Mouse (Mus musculus) olfactory bulb, adult 2 months (tissue): ENCODE results near the gene Suclg1. TPM values are rescaled to one million over a fixed set of nuclear protein-coding genes. Genes with fewer than 3 reads are reported as not detected.

ENCODE experiments used
- H3K27ac ChIP-seq: fragments of 200-500 bp; 2 replicates; pipeline ENCODE4 v1.5.1; 2012; ENCODE audit warnings: low read depth, low read length; ENCODE audit not compliant: insufficient read depth
- H3K4me1 ChIP-seq: fragments of 200-500 bp; 2 replicates; pipeline ENCODE4 v1.6.1; 2012; ENCODE audit warnings: low read length; ENCODE audit not compliant: control insufficient read depth, insufficient read depth
- H3K4me3 ChIP-seq: fragments of 200-500 bp; 2 replicates; pipeline ENCODE4 v1.5.1; 2012; ENCODE audit warnings: mild to moderate bottlenecking, low read depth, low read length, moderate library complexity; ENCODE audit not compliant: insufficient read depth
- CTCF ChIP-seq: fragments of 200-500 bp; IDR thresholded peaks from 2 replicates; pipeline ENCODE4 v1.5.1; 2012; ENCODE audit warnings: low read depth, mild to moderate bottlenecking, low read length, moderate library complexity; ENCODE audit not compliant: insufficient read depth
- POLR2A ChIP-seq: fragments of 200-500 bp; IDR thresholded peaks from 2 replicates; pipeline ENCODE4 v1.6.1; 2012; ENCODE audit warnings: mild to moderate bottlenecking, low read depth, low read length, moderate library complexity; ENCODE audit not compliant: insufficient read depth
- WGBS: fragments of 180-500 bp; shearing (Covaris S2); methylation state at CpG from one replicate; pipeline ENCODE4 v1.1.7; 2018; 5-methylcytosine and 5-hydroxymethylcytosine counted together
- polyA plus RNA-seq: library from polyadenylated mRNA; stranded (reverse); fragments of >200 nt; gene quantifications from 2 replicates; pipeline ENCODE4 v1.2.4, GENCODE M21; 2012; ENCODE audit warnings: low replicate concordance; ENCODE audit not compliant: missing spikeins, insufficient read depth, insufficient read length

Suclg1 gene
- polyA plus RNA-seq, 1 experiment: 604 TPM

DNA sequence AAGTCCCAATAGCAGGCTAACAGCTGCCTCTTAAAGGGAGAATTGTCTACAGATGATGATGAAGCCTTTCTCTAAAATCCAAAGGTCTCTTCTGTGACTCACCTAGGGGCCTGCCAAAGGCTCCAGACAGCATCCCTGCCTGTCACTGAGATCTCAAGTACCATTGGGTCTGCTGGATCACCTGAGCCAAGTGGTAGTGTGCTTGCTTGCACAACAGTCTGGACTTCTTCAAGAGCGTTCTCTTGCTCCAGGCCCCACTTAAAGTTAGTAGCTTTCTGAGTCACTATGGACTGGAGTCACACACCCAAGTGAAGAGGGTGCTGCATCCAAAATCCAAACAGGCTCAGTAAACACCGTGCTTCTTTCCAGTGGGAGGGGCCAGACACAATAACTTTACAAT, 1.4 kb upstream of the Suclg1 start:
- Histone ChIP-seq H3K4me1 (peaks cover 3% of the 10 kb centered on the region; the same call in 1 of the 2 replicates), H3K4me3 (no peak overlapping the region), H3K27ac (no peak overlapping the region)
- WGBS: 85% methylated on average over 2 of the region's 2 CpGs
- TF ChIP-seq CTCF (no peak), POLR2A (no peak)

DNA sequence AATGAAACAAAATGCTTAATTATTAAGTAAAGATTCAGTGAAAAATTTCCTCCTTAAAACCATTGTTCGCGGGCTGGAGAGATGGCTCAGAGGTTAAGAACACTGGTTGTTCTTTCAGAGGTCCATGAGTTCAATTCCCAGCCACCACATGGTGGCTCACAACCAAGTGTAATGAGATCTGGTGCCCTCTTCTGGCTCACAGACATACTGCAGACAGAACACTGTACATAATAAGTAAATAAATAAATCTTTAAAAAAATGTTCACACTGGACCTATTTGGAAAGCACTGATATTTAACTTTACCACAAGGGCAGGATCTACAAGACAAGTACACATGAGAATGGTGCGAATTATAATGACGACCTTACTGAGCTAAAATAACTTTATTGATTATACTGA, 730 bp upstream of the Suclg1 start:
- 38% methylated on average over 4 of the region's 4 CpGs for WGBS
- TF ChIP-seq POLR2A (no peak), CTCF (no peak)
- H3K27ac ChIP-seq: no peak overlapping the region
- H3K4me3 ChIP-seq: no peak overlapping the region
- peaks cover 3% of the 10 kb centered on the region; the same call in 1 of the 2 replicates for H3K4me1 ChIP-seq

DNA sequence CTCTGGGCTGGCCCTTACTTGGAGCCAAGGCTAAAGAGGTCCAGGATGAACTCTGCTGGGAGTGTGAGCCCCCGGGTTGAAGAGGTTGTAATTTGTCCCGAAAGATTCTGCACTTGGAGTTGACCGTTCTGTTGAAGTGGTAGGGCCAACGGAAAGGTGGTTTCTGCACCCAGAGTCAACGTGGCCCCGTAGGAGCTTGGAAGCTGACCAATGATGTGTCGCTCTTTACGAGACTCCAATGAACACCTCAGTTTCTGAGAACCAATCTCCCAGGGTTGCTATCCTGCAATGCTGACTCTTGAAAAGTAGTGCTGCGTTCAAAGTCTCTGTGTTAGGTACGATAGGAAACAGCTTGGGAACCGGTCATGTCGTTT, 854 bp downstream of the Suclg1 start:
- 2% methylated on average over 12 of the region's 12 CpGs for WGBS
- Histone ChIP-seq H3K27ac (no peak overlapping the region), H3K4me1 (peaks cover 6% of the 10 kb centered on the region), H3K4me3 (peak overlapping the region; percentile 65)
- TF ChIP-seq POLR2A (no peak), CTCF (no peak)

DNA sequence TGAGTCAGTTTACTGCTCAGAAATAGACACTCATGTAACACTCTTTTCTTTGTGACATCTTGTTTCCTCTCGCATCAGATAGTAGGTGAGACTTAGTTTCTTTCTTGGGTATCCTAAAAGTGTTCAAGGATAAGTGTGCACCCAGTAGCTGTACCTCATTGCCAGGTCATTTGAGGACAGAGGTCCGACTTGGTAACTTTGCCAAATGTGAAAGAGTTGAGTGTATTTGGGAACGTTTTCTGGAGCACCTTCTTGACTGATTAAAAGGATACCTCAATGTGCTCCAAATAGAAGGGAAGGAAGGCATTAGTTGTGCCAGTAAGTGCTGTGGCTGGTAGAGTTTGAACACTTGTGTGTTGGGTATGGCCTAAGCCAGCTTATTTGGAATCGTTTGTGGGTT, 1.7 kb downstream of the Suclg1 start:
- TF ChIP-seq POLR2A (no peak), CTCF (no peak)

DNA sequence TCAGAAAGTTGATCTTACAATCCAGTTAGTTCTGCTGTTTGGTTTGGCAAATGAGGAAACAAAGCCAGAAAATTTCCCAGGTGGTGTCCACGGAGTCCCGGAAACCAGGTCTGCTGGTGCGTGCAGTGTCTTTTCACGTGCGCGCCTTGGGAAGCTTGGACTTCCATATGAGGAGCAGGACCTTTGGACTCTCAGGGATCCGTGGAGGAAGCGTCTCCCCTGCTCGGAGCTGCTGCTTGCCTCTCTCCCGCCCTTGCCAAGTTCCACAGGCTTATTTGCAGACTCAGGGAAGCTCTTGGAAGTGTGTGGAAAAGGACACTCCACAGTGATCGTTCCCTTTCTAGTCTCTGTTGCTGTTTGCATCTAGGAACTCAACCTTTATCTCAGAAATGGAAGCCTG, 3.2 kb downstream of the Suclg1 start:
- H3K27ac ChIP-seq: no peak overlapping the region
- H3K4me3 ChIP-seq: no peak overlapping the region
- 83% methylated on average over 11 of the region's 11 CpGs for WGBS
- peaks cover 11% of the 10 kb centered on the region for H3K4me1 ChIP-seq
- TF ChIP-seq POLR2A: no peak
- TF ChIP-seq CTCF: no peak

More for the DNA sequence above, 1.7 kb downstream of the Suclg1 start:
- 61% methylated on average over 4 of the region's 4 CpGs for WGBS
- no peak overlapping the region for H3K27ac ChIP-seq
- H3K4me3 ChIP-seq: no peak overlapping the region
- H3K4me1 ChIP-seq: peaks cover 9% of the 10 kb centered on the region

DNA sequence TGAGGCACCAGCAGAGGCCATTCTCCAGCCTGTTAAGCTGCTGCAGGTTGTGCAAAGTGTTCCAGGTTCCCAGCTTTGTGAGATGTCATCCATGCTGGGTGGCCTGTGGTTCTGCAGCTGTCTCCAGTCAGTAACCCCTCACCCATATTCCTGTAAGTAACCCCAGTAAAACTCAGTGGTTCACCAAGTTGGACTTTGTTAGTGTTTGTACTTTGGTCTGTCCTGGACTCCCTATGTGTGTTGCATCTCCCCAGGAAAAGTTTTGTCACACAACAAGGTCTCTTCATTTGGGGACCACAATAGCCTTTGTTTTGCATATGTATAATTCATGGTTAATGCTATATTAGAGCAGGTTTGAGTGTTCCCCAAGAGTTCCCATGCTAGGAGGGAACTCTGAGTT, 4.2 kb downstream of the Suclg1 start:
- H3K4me1 ChIP-seq: peaks cover 11% of the 10 kb centered on the region
- H3K27ac ChIP-seq: no peak overlapping the region
- TF ChIP-seq POLR2A (no peak), CTCF (no peak)
- no peak overlapping the region for H3K4me3 ChIP-seq

DNA sequence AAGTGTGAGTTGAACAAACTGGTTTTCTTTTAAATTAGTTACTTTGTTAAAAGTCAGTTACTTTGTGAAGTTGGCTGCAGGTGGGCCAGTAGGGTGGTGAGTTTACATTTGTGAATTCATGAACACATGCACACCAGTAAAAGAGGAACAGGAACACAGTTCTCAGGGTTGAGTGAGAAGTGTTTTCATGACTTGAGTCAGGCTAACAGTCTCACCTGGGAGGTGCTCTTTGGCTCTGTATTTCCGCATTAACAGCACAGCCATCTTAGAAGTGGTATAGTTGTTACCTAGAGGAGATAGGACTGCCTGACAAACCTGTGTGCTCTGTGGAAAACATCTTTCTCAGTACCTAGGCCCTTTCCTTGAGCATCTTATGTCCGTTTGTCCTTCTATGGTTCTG, 4.8 kb downstream of the Suclg1 start:
- H3K4me1 ChIP-seq: peaks cover 11% of the 10 kb centered on the region
- no peak overlapping the region for H3K27ac ChIP-seq
- no peak for TF ChIP-seq POLR2A
- 92% methylated on average over 2 of the region's 2 CpGs for WGBS
- H3K4me3 ChIP-seq: no peak overlapping the region

DNA sequence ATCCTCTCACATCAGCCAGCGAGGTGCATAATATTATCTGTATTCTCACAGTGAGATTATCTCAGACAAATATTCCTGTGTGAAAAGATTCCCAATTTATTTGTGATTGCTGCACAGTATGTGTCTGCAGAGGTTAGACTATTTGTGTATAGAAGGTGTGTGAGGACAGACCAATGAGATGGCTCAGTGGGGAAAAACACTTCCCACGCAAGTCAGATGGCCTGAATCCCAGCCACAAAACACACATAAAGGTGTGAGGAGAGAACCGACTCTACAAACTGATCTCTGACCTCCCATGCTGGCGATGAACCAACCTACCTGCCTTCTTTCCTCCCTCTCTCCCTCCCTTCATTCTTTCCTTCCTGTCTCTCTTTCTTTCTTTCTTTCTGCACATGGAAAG, 5.4 kb downstream of the Suclg1 start:
- no peak overlapping the region for H3K27ac ChIP-seq
- TF ChIP-seq POLR2A (no peak), CTCF (no peak)
- H3K4me1 ChIP-seq: peaks cover 11% of the 10 kb centered on the region
- H3K4me3 ChIP-seq: no peak overlapping the region
- WGBS: 83% methylated on average over 4 of the region's 4 CpGs

DNA sequence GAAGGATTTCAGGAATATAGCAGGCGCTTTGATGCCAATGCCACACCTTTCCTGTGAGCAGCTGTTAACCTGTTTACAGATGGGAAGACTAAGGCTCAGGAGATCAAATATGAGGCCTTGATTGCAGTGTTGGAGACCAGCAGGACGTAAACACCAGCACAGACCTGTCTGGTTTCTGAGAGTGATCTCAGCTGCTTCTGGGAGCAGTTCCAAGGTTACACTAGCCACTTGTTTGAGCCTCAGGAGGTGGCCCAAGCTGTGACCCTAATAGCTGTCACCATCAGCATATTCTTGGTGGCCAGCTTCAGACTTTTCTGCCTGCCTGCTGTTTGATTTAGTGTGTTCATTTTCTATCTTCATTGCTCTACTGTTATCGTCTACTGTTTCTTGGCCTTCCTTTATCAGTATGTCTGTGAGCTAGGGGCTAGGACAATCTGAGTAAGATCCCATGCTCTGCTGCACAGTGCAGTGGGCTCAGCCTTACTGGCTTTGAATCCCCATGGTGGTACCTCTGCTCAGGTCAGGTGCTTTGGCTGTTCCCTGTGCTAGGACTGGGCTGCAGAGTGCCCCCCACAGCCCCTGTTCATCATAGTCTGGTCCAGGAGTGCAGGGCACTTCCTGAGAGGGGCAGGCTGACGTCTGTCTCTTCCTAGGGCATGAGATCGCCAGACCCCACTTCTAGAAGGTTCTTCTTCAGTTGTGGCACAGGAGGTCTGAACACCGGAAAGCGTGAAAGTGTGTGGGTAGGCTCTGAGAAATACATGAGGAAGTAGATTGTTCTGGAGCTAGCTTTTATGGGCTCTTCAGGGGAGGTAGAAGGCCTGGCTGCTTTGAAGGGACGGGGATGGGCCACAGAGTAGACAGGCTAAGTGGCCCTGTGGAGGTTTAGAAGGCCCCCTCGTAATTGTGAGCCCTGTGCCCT, 6.4 kb downstream of the Suclg1 start:
- 64% methylated on average over 9 of the region's 9 CpGs for WGBS
- Histone ChIP-seq H3K4me1 (peaks cover 14% of the 10 kb centered on the region), H3K4me3 (no peak overlapping the region), H3K27ac (no peak overlapping the region)
- no peak for TF ChIP-seq CTCF
